Mouse (Mus musculus) neural tube, embryonic 14.5 days (tissue): ENCODE results near the gene Mb21d2. TPM values are rescaled to one million over a fixed set of nuclear protein-coding genes. Genes with fewer than 3 reads are reported as not detected.

Source experiments
- ATAC-seq: fragments of 200-750 bp; cut with Nextera tagmentation; 2 replicates; pipeline ENCODE4 v1.8.0; 2017; ENCODE audit warnings: low read depth, mild to moderate bottlenecking, moderate TSS enrichment, moderate library complexity
- H3K27ac ChIP-seq: fragments of 300-500 bp; sonication (generic); 2 replicates; pipeline ENCODE4 v1.5.1; 2014; ENCODE audit warnings: low read depth, mild to moderate bottlenecking, control low read depth, low read length, moderate library complexity, mixed read lengths
- H3K27me3 ChIP-seq: fragments of 300-500 bp; sonication (generic); 2 replicates; pipeline ENCODE4 v1.6.1; 2014; ENCODE audit warnings: low read length; ENCODE audit not compliant: control insufficient read depth, insufficient read depth
- H3K36me3 ChIP-seq: fragments of 300-500 bp; sonication (generic); 2 replicates; pipeline ENCODE4 v1.6.1; 2014; ENCODE audit warnings: low read length, mixed read lengths; ENCODE audit not compliant: control insufficient read depth, insufficient read depth
- H3K4me1 ChIP-seq: fragments of 300-500 bp; sonication (generic); 2 replicates; pipeline ENCODE4 v1.6.1; 2014; ENCODE audit warnings: low read length; ENCODE audit not compliant: control insufficient read depth, insufficient read depth
- H3K4me2 ChIP-seq: fragments of 300-500 bp; sonication (generic); 2 replicates; pipeline ENCODE4 v1.6.1; 2014; ENCODE audit warnings: mild to moderate bottlenecking, low read depth, low read length, control low read depth
- H3K4me3 ChIP-seq: fragments of 300-500 bp; sonication (generic); 2 replicates; pipeline ENCODE4 v1.5.1; 2014; ENCODE audit warnings: low read depth, low read length, control low read depth, mixed read lengths
- H3K9ac ChIP-seq: fragments of 300-500 bp; sonication (generic); replicated peaks from 2 replicates; pipeline ENCODE4 v1.6.1; 2014; ENCODE audit warnings: low read depth, mild to moderate bottlenecking, control low read depth, low read length, mixed read lengths
- H3K9me3 ChIP-seq: fragments of 300-500 bp; sonication (generic); 2 replicates; pipeline ENCODE4 v1.6.1; 2016; ENCODE audit warnings: low read length; ENCODE audit not compliant: control insufficient read depth
- WGBS: fragments of 180-500 bp; shearing (Covaris S2); extraction: QIAGEN DNeasy Blood & Tissue Kit; methylation state at CpG from one replicate; pipeline ENCODE4 v1.1.7; 2014; 5-methylcytosine and 5-hydroxymethylcytosine counted together
- polyA plus RNA-seq: library from polyadenylated mRNA; unstranded; fragments of >200 nt; fragmentation: Nextera tagmentation; extraction: Ambion mirVana; gene quantifications from 2 replicates; pipeline ENCODE4 v1.2.1, GENCODE M21; 2014

The Mb21d2 gene
- polyA plus RNA-seq, 1 experiment from 2014 or later: 18.7 TPM

DNA sequence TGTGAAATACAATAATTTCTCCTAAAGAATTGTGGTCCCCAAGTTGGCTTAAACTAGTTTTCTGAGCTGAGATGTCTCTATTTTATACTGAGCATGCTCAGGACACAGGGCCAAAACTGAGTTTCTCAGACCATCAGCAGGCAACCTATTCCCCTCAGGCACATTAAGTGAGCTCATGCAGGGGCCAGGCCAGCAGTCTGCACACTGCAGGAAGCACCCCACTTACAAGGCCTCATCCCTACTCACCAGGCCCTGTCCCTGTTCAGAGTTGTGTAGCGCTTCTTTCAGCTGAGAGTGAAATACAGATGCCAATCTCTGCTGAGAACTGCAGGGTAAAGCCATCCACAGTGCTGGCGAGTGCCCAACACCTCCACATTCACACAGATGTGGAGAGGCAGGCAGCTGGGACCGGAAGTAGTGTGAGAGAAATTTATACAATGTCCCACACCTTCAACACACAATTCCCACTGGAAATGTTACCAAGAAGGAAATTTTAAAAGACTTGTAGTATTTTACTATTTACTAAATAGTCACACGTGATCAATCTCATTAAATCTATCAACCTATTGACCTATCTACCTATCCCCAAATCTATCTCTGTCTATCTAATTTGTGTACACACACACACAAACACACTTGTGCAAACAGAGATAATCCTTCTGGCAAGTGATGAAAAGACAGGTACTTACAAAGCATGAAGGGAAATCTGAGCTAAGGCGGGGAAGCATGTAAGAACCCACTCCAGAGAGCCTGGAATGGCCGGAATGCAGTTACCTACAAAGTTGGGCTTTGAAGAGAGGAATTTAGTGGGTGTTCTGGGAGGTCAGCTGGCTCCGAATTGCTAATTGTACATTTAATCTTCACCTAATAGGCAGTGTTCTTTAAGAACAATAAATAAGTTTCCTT is 22.9 kb downstream of the Mb21d2 start:
- ATAC-seq: no peak
- H3K36me3 ChIP-seq: no peaks in the 10 kb centered on the region
- no peaks in the 10 kb centered on the region for H3K9me3 ChIP-seq
- no peak overlapping the region for H3K27ac ChIP-seq
- H3K4me3 ChIP-seq: no peak overlapping the region
- no peak overlapping the region for H3K9ac ChIP-seq
- H3K4me1 ChIP-seq: peaks cover 11% of the 10 kb centered on the region; the same call in 1 of the 2 replicates
- no peak overlapping the region for H3K4me2 ChIP-seq
- H3K27me3 ChIP-seq: no peaks in the 10 kb centered on the region
- WGBS: 85% methylated on average over 7 of the region's 7 CpGs

DNA sequence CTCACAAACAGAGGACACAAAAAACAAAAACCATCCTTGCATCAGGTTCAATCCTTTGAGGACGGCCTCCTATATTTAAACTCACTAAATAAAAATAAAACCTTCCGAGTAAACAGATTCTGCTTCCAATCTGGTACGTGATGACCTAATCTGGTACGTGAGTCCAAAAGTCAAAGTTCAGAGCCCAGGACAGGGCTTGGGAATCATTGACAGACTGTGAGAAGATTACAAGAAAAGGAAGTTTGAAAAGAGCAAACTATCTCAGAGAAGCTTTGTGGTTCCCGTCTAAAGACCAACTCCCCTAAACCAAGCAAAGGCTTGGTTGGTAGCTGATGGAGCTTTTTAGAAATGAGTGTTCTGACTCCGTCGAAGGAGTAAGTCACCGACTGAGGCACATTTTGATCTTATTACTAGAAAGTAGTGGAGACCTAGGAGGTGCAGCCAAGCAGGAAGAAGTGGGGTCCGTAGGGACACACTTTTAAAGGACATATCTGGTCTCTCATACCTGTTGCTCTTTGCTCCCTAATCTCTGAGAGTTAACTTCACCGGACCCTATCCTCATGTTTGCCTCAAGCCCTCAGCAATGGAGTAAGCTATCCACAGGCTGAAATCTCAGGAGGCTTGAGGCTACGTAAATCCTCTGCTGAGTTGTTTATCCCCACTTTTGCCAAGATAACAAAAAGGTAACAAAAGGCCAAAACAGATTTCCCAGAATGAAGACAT is 23.7 kb downstream of the Mb21d2 start:
- H3K9ac ChIP-seq: no peak overlapping the region
- H3K27me3 ChIP-seq: peaks cover 3% of the 10 kb centered on the region; the same call in 1 of the 2 replicates
- no peak for ATAC-seq
- H3K4me3 ChIP-seq: no peak overlapping the region
- WGBS: 91% methylated on average over 11 of the region's 11 CpGs
- peaks cover 11% of the 10 kb centered on the region; the same call in 1 of the 2 replicates for H3K4me1 ChIP-seq
- H3K9me3 ChIP-seq: no peaks in the 10 kb centered on the region
- no peak overlapping the region for H3K4me2 ChIP-seq
- no peak overlapping the region for H3K27ac ChIP-seq
- H3K36me3 ChIP-seq: no peaks in the 10 kb centered on the region

DNA sequence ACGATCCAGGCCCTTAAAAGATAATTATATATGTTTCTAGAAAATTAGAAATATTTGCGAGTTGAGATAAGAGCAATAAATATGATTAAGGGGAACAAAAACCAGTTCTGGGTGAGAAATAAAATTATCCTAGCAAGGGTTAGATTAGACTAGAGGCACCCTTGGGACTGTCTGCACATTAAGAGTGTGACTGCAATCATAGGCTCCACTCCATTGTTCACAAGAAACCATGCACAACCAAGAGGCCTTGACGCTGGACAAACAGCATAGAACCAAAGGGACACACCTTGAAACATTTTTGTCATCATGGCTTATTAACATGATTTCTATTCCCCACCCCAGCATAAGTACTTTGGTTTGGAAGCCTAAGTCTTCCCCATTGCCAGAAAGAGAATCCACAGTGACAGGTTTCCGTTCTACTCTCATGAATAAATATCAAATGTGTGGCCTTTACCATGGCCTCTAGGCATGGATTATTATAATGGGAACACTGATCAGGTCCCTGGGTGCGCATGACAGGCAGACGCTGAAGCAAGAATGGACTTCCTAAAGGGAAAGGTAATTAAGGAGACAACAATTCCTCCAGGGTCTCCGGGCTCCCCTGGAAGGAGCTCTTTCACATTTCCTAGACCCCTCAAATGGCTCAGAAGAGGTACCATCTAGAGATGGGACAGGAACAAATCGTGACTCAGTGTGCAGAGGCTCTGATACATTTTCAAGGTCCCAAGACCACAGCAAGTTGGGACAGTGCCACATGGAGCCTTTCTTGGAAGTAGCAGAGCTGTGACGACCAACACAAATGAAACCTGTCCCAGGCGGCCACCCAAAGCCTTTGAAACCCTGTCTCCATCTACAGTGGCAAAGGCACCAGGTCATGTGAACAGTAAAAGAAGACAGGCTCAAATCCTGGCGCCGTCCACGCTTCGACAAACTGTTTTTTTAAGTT is 26.6 kb downstream of the Mb21d2 start:
- Histone ChIP-seq H3K9ac (no peak overlapping the region), H3K4me1 (peaks cover 22% of the 10 kb centered on the region), H3K4me2 (no peak overlapping the region), H3K27me3 (peaks cover 3% of the 10 kb centered on the region; the same call in 1 of the 2 replicates), H3K36me3 (no peaks in the 10 kb centered on the region), H3K9me3 (no peaks in the 10 kb centered on the region), H3K27ac (no peak overlapping the region), H3K4me3 (no peak overlapping the region)
- no peak for ATAC-seq
- 64% methylated on average over 14 of the region's 14 CpGs for WGBS

DNA sequence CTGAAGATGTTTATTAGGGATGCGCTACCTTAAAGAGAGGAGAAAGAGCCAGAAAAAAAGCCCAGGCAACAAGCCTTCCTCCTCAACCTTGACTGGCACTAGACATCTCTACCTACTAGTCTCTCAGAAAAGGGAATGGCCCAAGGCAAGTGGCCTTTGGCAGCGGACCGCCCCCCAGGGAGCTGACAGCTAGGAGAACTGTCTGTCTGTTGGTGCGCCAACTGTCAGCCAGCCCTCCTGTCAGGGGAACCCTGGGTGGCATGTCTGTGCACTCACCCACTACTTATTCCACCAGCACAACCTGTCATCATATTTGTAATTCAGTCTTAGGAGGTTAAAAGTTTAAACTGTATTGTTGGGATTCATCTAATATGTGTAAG is 30.3 kb downstream of the Mb21d2 start:
- H3K36me3 ChIP-seq: no peaks in the 10 kb centered on the region
- no peak overlapping the region for H3K9ac ChIP-seq
- H3K9me3 ChIP-seq: no peaks in the 10 kb centered on the region
- no peak overlapping the region for H3K27ac ChIP-seq
- H3K4me1 ChIP-seq: peaks cover 27% of the 10 kb centered on the region
- H3K27me3 ChIP-seq: peaks cover 3% of the 10 kb centered on the region; the same call in 1 of the 2 replicates
- H3K4me2 ChIP-seq: no peak overlapping the region
- H3K4me3 ChIP-seq: no peak overlapping the region
- ATAC-seq: no peak
- 69% methylated on average over 4 of the region's 4 CpGs for WGBS

DNA sequence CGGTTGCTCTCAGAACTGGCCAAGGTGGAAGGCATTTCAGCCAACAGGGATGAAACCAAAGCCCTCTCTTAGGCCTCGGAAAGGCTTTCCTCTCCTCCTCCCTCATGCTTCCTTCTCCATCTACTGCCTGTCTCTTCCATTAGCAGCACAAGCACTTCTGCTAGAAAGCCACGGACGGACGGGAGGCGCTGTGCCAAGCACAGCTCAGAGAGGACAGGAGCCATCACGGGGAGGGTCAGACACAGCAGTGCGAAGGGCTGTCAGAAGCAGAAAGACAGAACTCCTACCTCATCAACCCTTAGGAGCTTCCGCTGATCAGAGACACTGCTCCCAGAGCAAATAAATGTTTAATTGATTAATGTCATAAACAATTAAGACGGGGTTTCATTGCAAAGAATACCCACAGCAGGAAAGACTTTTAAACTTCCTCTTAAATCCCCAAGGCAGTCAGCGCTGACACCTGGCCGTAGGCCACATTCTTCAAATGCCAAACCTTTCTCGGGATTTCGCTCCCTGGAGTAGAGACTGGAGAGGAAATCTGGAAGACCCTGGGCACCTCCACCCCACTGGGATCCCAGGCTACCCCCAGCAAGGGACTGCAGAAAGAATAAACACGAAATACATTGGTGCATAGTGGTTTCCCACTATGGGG is 30.8 kb downstream of the Mb21d2 start:
- no peak overlapping the region for H3K4me3 ChIP-seq
- ATAC-seq: no peak
- WGBS: 30% methylated on average over 15 of the region's 15 CpGs

DNA sequence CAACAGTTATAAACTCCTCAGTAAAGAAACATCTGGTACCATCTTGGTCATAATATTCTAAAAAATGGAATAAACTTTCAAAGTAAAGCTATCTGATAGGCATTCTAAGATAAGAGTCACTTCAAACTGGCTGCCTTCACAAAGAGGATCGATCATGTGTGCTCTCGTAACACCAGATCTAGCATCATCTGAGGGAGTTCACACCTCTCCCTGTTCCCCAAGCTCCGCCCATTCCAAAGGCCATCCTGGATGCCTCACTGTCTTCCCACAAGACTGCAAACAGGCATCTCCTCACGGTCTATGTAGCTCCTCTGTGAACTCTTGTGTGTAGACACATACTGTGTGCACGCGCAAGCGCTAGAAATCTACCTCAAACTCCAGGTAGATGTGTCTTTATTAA is 32.9 kb downstream of the Mb21d2 start:
- 99% methylated on average over 7 of the region's 7 CpGs for WGBS
- H3K27me3 ChIP-seq: peaks cover 7% of the 10 kb centered on the region
- H3K9ac ChIP-seq: no peak overlapping the region
- H3K9me3 ChIP-seq: no peaks in the 10 kb centered on the region
- no peak for ATAC-seq
- H3K4me3 ChIP-seq: no peak overlapping the region
- H3K27ac ChIP-seq: no peak overlapping the region
- no peak overlapping the region for H3K4me2 ChIP-seq
- H3K36me3 ChIP-seq: no peaks in the 10 kb centered on the region
- H3K4me1 ChIP-seq: peaks cover 17% of the 10 kb centered on the region

More for the DNA sequence above, 30.8 kb downstream of the Mb21d2 start:
- H3K36me3 ChIP-seq: no peaks in the 10 kb centered on the region
- no peak overlapping the region for H3K27ac ChIP-seq
- no peak overlapping the region for H3K4me2 ChIP-seq
- no peak overlapping the region for H3K9ac ChIP-seq
- H3K27me3 ChIP-seq: peaks cover 3% of the 10 kb centered on the region; the same call in 1 of the 2 replicates
- peaks cover 27% of the 10 kb centered on the region for H3K4me1 ChIP-seq
- H3K9me3 ChIP-seq: no peaks in the 10 kb centered on the region

DNA sequence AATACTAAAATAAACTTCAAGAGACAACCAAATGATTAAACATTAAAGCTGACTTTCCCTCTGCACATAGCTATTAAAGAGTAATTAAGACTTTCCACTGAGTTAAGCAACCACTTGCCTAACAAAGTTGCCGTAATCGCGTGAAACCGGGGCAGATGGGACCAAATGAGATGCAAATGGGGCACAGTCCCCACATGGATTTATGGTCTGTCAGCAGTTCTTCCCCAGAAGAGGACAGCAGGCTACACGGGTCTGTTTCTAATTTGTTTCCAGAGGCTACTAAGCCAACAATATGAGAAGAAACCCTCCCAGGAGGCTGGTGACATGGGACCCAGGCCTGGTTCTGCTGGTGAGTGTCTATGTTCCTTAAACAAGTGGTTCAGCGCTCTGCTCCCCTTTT is 34.6 kb downstream of the Mb21d2 start:
- no peak overlapping the region for H3K9ac ChIP-seq
- H3K27me3 ChIP-seq: peaks cover 4% of the 10 kb centered on the region; the same call in 1 of the 2 replicates
- no peaks in the 10 kb centered on the region for H3K9me3 ChIP-seq
- no peaks in the 10 kb centered on the region for H3K36me3 ChIP-seq
- no peak overlapping the region for H3K27ac ChIP-seq
- no peak overlapping the region for H3K4me3 ChIP-seq
- peaks cover 17% of the 10 kb centered on the region for H3K4me1 ChIP-seq
- 20% methylated on average over 6 of the region's 6 CpGs for WGBS
- ATAC-seq: no peak
- no peak overlapping the region for H3K4me2 ChIP-seq

DNA sequence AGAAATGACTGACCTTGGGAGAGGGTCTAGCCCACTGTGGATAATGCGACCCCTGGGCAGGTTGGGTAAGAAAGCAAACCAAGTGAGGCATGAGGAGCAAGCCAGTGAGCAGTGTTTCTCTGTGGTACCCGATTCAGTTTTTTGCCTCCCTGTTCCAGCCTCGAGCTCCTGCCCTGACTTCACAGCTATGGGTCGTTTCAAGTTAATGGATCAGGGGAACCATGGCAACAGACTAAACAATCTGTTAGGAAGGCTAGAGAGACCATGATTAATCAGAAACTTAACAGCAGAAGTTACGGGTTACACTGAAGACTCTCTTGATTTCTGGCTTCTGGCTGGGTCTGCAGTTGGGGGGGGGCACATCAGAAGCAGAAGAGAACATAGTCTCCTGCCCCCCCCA is 36.2 kb downstream of the Mb21d2 start:
- no peak overlapping the region for H3K4me3 ChIP-seq
- H3K27ac ChIP-seq: no peak overlapping the region
- H3K9me3 ChIP-seq: no peaks in the 10 kb centered on the region
- H3K9ac ChIP-seq: no peak overlapping the region
- 21% methylated on average over 5 of the region's 5 CpGs for WGBS
- no peak for ATAC-seq
- no peak overlapping the region for H3K4me2 ChIP-seq
- H3K36me3 ChIP-seq: no peaks in the 10 kb centered on the region
- H3K4me1 ChIP-seq: peaks cover 7% of the 10 kb centered on the region
- H3K27me3 ChIP-seq: peaks cover 4% of the 10 kb centered on the region; the same call in 1 of the 2 replicates
